Mouse (Mus musculus) bone marrow macrophage, adult 2 months (primary cell): ENCODE data around the gene 5830411N06Rik.

Experiments used
- CTCF ChIP-seq: IDR thresholded peaks from 2 replicates; pipeline ENCODE4 v1.5.1; 2012; ENCODE audit warnings: low read depth, mild to moderate bottlenecking, low read length, moderate library complexity
- POLR2A ChIP-seq: IDR thresholded peaks from 2 replicates; pipeline ENCODE4 v1.6.1; 2012; ENCODE audit warnings: mild to moderate bottlenecking, low read depth, low read length, borderline replicate concordance

DNA sequence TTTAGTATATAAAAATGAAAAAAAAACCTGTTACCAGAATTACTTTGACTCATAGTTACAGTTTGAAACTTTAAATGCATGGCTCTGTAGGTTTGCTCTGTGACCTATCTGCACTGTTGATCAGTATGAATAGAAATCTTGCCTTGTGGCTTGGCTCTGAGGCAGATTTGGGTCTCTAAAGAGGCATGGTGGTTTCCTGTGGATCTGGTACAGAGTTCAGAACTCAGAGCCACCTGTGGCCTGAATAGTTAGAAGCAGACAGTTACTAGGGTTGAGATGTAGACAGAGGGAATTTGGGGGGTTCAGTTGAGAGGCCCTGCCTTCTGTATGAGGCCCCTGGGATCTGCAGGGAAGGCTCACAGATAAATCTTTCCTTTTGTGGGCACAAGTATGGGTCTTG, 74.1 kb downstream of the 5830411N06Rik start:
- TF ChIP-seq CTCF, result no peak
- TF ChIP-seq POLR2A, result no peak
